Mouse (Mus musculus): Measurements from ENCODE around the gene Olfr1158. TPM values are rescaled to one million over a fixed set of nuclear protein-coding genes. Genes with fewer than 3 reads are reported as not detected.
"Not testable (repeated sequence)": the region's sequence is repeated elsewhere in the genome, so short reads cannot be mapped to it uniquely, and the experiment has no call there.

Olfr1158 gene
- not detected in 2 replicates for polyA plus RNA-seq (2015; fragmentation: Nextera tagmentation; extraction: Ambion mirVana)

DNA sequence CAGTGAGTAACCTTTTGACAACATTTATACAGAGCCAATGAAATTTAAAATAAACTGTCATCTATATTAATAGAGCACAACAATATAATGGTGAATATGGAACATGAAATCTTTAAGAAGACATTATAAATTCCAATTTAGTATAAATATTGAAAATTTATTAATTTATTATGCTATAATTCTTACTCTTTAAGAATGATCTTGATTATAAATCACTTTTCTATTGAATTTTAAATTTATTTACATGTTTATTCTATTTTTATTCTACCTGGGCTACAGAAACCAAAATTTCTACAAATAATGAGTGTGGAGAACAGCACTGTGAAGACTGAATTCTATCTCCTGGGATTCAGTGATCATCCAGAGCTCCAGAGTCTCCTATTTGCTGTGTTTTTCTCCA, at the start of gene Olfr1158:
Gene Olfr1158 (plus strand): TSS at position 301 of the 400 bp plus-strand sequence.
- no peak for DNase-seq (ENCODE audit: low spot score)

- DNase-seq (ENCODE audit: low spot score) = no peak
Observed at GRCm38 (mm10) chr2:87945037-87945436, 44.9 kb upstream of the Olfr1158 start, which contains the start of gene Olfr1155. Olfr1155 (minus strand) TSS chr2:87945137.

- no peak for DNase-seq (ENCODE audit: low spot score)
Observed at GRCm38 (mm10) chr2:87953000-87953399, 36.9 kb upstream of the Olfr1158 start, which contains the start of gene Olfr1156. Olfr1156 (minus strand) TSS chr2:87953100.

GRCm38 (mm10) chr2:87968199-87968598, 21.7 kb upstream of the Olfr1158 start, which contains the start of gene Olfr1157:
Olfr1157 (minus strand) TSS chr2:87968299.
- DNase-seq (ENCODE audit: low spot score) = no peak

GRCm38 (mm10) chr2:87974563-87974962, 15.3 kb upstream of the Olfr1158 start, which contains the start of gene Olfr74:
Olfr74 (minus strand) TSS chr2:87974663.
- no peak for DNase-seq (ENCODE audit: low spot score)

DNA sequence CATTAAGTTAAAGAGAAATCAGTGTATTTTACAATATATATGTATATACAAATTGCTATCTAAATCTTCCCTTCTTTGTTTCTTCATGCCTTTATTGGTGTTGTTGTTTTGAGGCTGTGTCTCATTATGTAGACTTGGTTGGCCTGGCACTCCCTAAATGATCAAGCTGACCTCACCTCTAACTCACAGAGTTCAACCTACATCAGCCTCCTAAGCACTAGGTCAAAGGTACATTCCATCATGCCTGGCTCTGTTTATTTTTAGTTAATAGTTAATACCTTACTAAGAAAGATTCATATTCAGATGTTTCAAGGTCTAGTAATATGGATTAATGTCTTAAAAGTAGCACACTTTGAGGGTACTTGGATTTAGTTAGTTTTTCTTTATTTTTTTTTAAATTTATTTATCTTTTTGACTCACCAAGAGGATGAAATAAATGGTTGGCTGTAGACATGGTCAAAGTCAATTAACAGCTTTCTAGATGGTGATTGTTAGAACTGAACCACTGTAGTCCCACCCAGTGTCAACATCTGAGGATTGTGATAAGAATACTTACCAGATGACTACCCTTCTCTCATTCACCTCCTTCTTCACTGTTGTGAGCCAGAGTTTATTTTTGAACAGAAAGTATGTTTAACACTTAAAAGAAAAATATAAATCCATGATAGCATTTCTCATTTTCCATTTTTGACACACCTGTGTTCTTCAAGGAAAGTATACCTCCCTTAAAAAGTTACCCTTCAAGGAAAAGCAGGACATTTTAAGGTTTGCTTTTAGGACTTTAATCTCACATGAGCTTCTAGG, 17.8 kb downstream of the Olfr1158 start, which contains the start of gene Olfr1160:
Gene Olfr1160 (minus strand): TSS at position 754 of the 804 bp plus-strand sequence.
- DNase-seq (ENCODE audit: low spot score) = no peak

DNA sequence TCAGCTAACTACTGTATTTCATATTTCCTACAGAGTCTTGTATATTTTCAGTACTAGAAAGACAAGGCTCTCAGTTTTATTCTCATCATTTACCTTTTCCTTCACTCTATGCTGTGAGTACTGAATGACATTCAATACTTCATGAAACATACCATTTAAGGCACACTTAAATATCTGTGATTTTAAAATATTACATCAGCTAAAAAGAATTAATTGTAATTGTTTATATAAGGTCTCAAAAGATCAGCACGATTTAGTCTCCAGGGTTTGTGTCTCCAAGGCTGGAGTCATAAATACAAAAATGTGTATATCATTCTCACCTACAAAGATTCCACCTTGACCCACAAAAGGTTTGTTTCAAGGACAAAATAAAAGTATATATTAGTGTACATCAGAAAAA, 32.6 kb downstream of the Olfr1158 start, which contains the start of gene Olfr1161:
Gene Olfr1161 (plus strand): TSS at position 301 of the 400 bp plus-strand sequence.
- not testable (repeated sequence) for DNase-seq (ENCODE audit: low spot score)

DNA sequence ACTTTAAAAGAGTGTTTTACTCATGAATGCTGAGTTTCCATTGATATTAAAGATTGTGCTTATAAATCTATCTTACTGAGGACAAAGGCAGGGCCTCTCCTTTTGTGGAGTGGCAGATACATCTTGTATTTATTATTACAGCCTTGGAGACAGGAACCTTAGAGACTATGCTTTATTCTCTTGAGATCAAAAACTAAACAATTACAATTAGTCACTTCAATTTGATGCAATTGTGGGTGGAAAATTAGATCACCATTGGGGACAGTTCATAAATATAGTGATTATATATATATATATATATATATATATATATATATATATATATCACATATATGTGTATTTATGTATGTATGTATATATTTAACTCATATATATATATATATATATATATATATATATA, 47.7 kb downstream of the Olfr1158 start, which contains the start of gene Olfr73:
Gene Olfr73 (minus strand): TSS at position 101 of the 400 bp plus-strand sequence.
- DNase-seq (ENCODE audit: low spot score) = no peak

Other genes with a start within 250 kb of the Olfr1158 start
- gene Olfr1140, start 246.4 kb upstream of the Olfr1158 start, polyA plus RNA-seq (2015; fragmentation: Nextera tagmentation; extraction: Ambion mirVana) = not detected in 2 replicates
- gene Olfr1141, start 236.1 kb upstream of the Olfr1158 start, polyA plus RNA-seq (2015; fragmentation: Nextera tagmentation; extraction: Ambion mirVana) = not detected in 2 replicates
- gene Olfr152, start 210.6 kb upstream of the Olfr1158 start, polyA plus RNA-seq (2015; fragmentation: Nextera tagmentation; extraction: Ambion mirVana) = not detected in 2 replicates
- gene Olfr1143, start 189.5 kb upstream of the Olfr1158 start, polyA plus RNA-seq (2015; fragmentation: Nextera tagmentation; extraction: Ambion mirVana) = not detected in 2 replicates
- gene Olfr1145, start 180.3 kb upstream of the Olfr1158 start, polyA plus RNA-seq (2015; fragmentation: Nextera tagmentation; extraction: Ambion mirVana) = not detected in 2 replicates
- gene Olfr1148, start 159.6 kb upstream of the Olfr1158 start, polyA plus RNA-seq (2015; fragmentation: Nextera tagmentation; extraction: Ambion mirVana) = not detected in 2 replicates
- gene Olfr1150-ps1, start 146.1 kb upstream of the Olfr1158 start, polyA plus RNA-seq (2015; fragmentation: Nextera tagmentation; extraction: Ambion mirVana) = not detected in 2 replicates
- not detected in 2 replicates for gene Olfr1151, start 134.3 kb upstream of the Olfr1158 start, polyA plus RNA-seq (2015; fragmentation: Nextera tagmentation; extraction: Ambion mirVana)
- gene Olfr1152, start 123.6 kb upstream of the Olfr1158 start, polyA plus RNA-seq (2015; fragmentation: Nextera tagmentation; extraction: Ambion mirVana) = not detected in 2 replicates
- not detected in 2 replicates for gene Olfr1153, start 95.2 kb upstream of the Olfr1158 start, polyA plus RNA-seq (2015; fragmentation: Nextera tagmentation; extraction: Ambion mirVana)
- gene Olfr1154, start 84.9 kb upstream of the Olfr1158 start, polyA plus RNA-seq (2015; fragmentation: Nextera tagmentation; extraction: Ambion mirVana) = not detected in 2 replicates
- gene Olfr1155, start 45.0 kb upstream of the Olfr1158 start, polyA plus RNA-seq (2015; fragmentation: Nextera tagmentation; extraction: Ambion mirVana) = not detected in 2 replicates
- gene Olfr1156, start 37.0 kb upstream of the Olfr1158 start, polyA plus RNA-seq (2015; fragmentation: Nextera tagmentation; extraction: Ambion mirVana) = not detected in 2 replicates
- gene Olfr1157, start 21.8 kb upstream of the Olfr1158 start, polyA plus RNA-seq (2015; fragmentation: Nextera tagmentation; extraction: Ambion mirVana) = not detected in 2 replicates
- not detected in 2 replicates for gene Olfr74, start 15.4 kb upstream of the Olfr1158 start, polyA plus RNA-seq (2015; fragmentation: Nextera tagmentation; extraction: Ambion mirVana)
- gene Olfr1160, start 18.2 kb downstream of the Olfr1158 start, polyA plus RNA-seq (2015; fragmentation: Nextera tagmentation; extraction: Ambion mirVana) = not detected in 2 replicates
- gene Olfr1161, start 32.7 kb downstream of the Olfr1158 start, polyA plus RNA-seq (2015; fragmentation: Nextera tagmentation; extraction: Ambion mirVana) = not detected in 2 replicates
- gene Olfr73, start 47.6 kb downstream of the Olfr1158 start, polyA plus RNA-seq (2015; fragmentation: Nextera tagmentation; extraction: Ambion mirVana) = not detected in 2 replicates
- gene Olfr1162, start 61.0 kb downstream of the Olfr1158 start, polyA plus RNA-seq (2015; fragmentation: Nextera tagmentation; extraction: Ambion mirVana) = not detected in 2 replicates
- not detected in 2 replicates for gene Olfr1163, start 81.7 kb downstream of the Olfr1158 start, polyA plus RNA-seq (2015; fragmentation: Nextera tagmentation; extraction: Ambion mirVana)
- not detected in 2 replicates for gene Olfr1164, start 103.9 kb downstream of the Olfr1158 start, polyA plus RNA-seq (2015; fragmentation: Nextera tagmentation; extraction: Ambion mirVana)
- gene Olfr1166, start 138.2 kb downstream of the Olfr1158 start, polyA plus RNA-seq (2015; fragmentation: Nextera tagmentation; extraction: Ambion mirVana) = not detected in 2 replicates
- gene Olfr1167, start 165.1 kb downstream of the Olfr1158 start, polyA plus RNA-seq (2015; fragmentation: Nextera tagmentation; extraction: Ambion mirVana) = 0.12 TPM in 1 of 2 replicates, not detected in the other
- gene Olfr1168, start 191.8 kb downstream of the Olfr1158 start, polyA plus RNA-seq (2015; fragmentation: Nextera tagmentation; extraction: Ambion mirVana) = not detected in 2 replicates
- gene Olfr1170, start 238.2 kb downstream of the Olfr1158 start, polyA plus RNA-seq (2015; fragmentation: Nextera tagmentation; extraction: Ambion mirVana) = not detected in 2 replicates

Data from thymus, postnatal 0 days (tissue).